Mouse (Mus musculus) hindbrain, embryonic 15.5 days (tissue): ENCODE data around the gene Slc1a2. TPM values are rescaled to one million over a fixed set of nuclear protein-coding genes. Genes with fewer than 3 reads are reported as not detected.

Experiments used
- polyA plus RNA-seq: library from polyadenylated mRNA; unstranded; fragments of >200 nt; fragmentation: Nextera tagmentation; extraction: Ambion mirVana; gene quantifications from 2 replicates; pipeline ENCODE4 v1.2.1, GENCODE M21; 2015

The Slc1a2 gene
- polyA plus RNA-seq, 1 experiment from 2014 or later: 18.6 TPM

Other genes with a start within 250 kb of the Slc1a2 start
- 33.4 and 40.1 TPM in 2 replicates for gene Fjx1, start 206.2 kb upstream of the Slc1a2 start, polyA plus RNA-seq
- gene Pamr1, start 108.6 kb upstream of the Slc1a2 start, polyA plus RNA-seq: 8.2 and 9.7 TPM in 2 replicates
- gene Cd44, start 243.0 kb downstream of the Slc1a2 start, polyA plus RNA-seq: 3.8 TPM in 2 replicates